Mouse (Mus musculus) brain, embryonic 14.5 days (tissue): ENCODE results near the gene Gstp3.

Experiments used
- CTCF ChIP-seq: fragments of 200-500 bp; IDR thresholded peaks from 2 replicates; pipeline ENCODE4 v1.5.1; 2012; ENCODE audit warnings: inconsistent platforms, mild to moderate bottlenecking, moderate library complexity, borderline replicate concordance; ENCODE audit not compliant: insufficient read depth, insufficient read length; ENCODE audit errors: extremely low read depth
- POLR2A ChIP-seq: fragments of 200-500 bp; IDR thresholded peaks from 2 replicates; pipeline ENCODE4 v1.6.1; 2012; ENCODE audit warnings: mild to moderate bottlenecking, inconsistent platforms, borderline replicate concordance; ENCODE audit not compliant: poor library complexity, insufficient read depth, insufficient read length, severe bottlenecking; ENCODE audit errors: extremely low read depth

- TF ChIP-seq POLR2A (no peak), CTCF (no peak)
These were observed 17.2 kb downstream of the Gstp3 start for GRCm38 (mm10) chr19:4042124-4042523.
